Mouse (Mus musculus) thymus, postnatal 14 days (tissue): ENCODE data around the gene Prkaa2.
"Not testable (repeated sequence)": the region's sequence is repeated elsewhere in the genome, so short reads cannot be mapped to it uniquely, and the experiment has no call there.

Experiments
- DNase-seq: peaks from one replicate; pipeline ENCODE4 v3.0.0; 2021

Gene Prkaa2

GRCm38 (mm10) chr4:105013718-105014117, 96.0 kb downstream of the Prkaa2 start:
- DNase-seq: no peak

- no peak for DNase-seq
These were observed 102.2 kb downstream of the Prkaa2 start for GRCm38 (mm10) chr4:105007360-105008018.

- DNase-seq: not testable (repeated sequence)
These were observed 105.0 kb downstream of the Prkaa2 start for GRCm38 (mm10) chr4:105004649-105005048.

- no peak for DNase-seq
These were observed 105.6 kb downstream of the Prkaa2 start for GRCm38 (mm10) chr4:105004135-105004534.

DNA sequence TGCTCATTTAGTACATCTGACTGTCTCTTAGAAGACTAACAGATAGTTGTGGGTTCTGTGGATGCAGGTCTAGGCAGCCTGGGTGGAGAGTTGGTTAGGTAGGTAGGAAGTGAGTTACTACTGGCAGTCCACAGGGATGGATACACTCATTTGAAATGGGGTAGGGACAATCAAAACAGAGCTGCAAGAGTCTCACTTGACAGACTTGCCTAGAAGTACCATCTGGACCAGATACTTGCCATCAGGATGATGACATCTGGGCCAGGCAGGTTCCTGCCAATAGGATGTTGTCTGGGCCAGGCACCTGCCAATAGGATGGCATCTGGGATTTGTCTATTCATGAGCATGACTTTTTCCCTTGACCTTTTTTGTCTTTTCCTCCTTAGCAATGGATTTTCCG, 108.0 kb downstream of the Prkaa2 start:
- DNase-seq: no peak

DNA sequence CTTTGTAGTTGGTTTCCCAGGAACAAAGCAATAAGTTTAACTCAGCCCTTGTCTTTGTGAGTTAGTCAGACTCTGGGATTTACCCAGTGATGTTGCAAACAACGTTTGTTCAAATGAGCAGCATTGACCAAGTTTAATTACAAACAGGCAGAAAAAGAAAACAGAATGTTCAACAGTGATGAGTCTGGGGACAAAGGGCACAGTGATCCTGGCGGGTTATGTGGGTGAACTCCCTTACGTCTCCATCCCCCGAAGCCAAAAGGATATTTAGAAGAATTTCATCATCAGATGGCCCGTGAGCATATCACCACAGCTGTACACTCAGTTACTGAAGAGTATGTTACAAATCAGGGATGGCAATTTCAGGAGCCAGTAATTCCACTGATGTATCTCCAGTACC, 110.0 kb downstream of the Prkaa2 start:
- DNase-seq: no peak

DNA sequence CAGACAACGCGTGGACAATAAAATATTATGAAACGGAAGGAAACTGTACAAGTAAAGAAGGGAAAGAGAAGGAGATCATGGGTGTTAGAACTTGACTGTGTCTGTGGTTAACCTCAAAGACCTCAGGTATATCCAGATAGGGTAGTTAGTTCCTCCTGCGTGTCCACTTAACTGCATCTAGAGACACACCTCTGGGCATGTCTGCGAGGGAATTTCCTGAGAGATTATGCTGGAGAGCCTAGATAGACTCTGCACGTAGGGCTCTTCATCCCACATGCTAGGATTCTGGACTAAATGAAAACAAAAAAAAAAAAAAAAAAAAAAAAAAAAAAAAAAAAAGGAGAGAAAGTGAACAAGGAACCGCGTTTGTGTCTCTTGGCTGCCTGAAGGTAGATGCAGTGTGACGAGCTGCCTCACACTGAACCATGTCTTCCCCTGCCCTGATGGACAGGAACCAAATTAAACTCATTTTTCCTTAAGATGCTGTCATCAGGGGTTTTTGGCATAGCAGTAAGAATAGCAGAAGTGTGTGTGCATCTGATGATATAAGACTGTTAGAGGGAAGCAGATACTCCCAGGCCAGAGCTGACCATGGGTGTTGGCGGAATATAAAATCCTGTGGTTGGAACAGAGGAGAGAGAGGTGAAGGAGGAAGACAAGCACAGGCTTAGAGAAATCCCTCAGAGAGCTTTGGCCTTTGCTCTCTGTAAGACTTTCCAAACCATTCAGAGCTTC, 116.4 kb downstream of the Prkaa2 start:
- no peak for DNase-seq

DNA sequence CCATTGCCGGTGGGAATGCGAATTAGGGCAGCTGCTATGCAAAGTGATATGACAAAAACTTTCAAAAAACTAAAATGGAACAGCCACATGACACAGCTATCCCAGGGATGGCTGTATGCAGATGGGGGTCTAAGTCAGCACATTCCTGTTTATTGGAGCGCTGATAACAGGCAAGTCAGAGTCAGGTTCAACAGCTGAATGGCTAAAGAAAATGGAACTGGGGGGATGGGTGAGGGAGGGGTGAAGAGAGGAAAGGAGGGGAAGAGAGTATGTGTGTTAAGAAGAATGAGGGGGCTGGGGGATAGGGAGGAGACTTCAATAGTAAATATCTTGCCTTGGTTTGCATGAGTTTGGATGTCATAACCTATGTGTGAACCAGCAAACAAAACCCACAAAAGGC, 117.4 kb downstream of the Prkaa2 start:
- no peak for DNase-seq

- DNase-seq: no peak
These were observed 119.0 kb downstream of the Prkaa2 start for GRCm38 (mm10) chr4:104990686-104991085.

DNA sequence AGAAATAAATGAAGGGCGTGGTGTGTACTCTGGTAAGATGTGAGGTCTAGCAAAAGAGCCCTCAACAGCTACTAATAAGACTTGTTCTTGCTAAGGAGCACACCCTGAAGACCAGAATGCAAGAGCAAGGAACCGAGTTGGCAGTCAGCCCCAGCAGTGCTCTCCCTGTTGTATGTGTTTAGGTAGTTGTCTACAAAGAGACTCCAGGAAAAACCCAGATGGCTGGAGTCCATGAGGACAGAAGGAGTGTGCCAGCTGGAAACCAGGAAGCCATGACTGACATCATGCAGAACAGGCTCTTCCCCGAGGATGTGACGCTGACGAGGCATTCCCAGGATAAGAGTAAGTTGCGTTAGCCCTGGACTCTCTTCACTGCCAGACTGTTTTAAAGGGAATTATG, 119.7 kb downstream of the Prkaa2 start:
- no peak for DNase-seq

DNA sequence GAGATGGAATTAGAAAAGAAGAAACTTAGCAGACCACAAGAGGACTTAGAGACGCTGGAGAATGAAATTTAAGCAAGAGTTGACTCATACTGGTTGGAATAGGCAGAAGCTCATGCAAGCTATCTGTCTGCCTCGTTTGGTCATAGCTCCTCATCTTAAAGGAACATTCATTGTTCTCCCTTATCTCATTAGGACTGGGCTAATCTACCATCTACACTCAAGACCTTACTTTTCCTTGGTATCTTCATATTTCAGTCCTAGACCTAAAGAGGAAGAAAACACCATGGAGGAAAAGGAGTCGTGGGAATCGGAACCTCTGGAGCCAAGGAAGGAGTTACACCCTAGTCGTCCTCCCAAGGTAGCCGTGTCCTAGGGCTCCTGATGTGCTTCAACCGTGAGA, 121.0 kb downstream of the Prkaa2 start:
- DNase-seq: no peak

DNA sequence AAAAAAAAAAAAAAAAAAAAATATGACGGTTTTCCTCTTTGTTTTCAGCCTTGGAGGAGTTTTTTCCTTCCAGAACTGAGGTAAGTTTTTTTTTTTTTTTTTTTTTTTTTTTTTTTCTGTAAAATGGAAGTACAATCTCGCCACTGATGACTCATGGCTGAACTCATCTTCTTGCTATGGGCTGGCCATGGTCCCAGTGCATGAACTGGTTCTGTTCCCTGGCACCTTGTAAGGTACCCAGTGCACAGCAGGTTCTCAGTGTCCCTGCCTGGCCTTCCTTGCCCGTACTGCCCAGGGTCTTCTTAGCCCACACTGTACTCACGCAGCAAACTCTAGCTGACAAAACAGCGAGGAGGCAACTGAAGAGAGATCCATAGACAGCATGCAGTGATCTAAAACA, 121.6 kb downstream of the Prkaa2 start:
- DNase-seq: no peak

DNA sequence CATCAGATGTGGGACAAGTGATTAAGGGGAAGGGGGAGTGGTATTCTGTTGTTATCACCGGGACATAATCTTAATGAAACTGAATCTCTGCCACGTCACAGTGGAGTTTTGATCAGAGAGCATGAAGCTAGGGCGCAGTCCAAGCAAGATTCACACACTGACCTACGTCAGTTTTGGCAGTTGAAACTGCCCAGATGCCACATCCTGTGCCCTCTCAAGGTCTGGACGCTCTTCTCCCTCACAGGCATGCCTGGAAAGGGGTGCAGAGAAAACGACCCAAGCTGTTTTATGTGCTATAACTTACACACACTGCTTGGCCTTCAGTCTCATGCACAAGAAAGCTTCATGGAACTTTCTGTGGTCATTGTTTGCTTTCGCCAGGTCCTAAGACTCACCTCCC, 122.1 kb downstream of the Prkaa2 start:
- DNase-seq: no peak

GRCm38 (mm10) chr4:104985960-104986632, 123.6 kb downstream of the Prkaa2 start:
- DNase-seq: no peak
